8 mouse cellular contexts compared by ENCODE assay signal in genomic region chr17:88598570-88599368, GRCm38 (mm10). TPM values are rescaled to one million over a fixed set of nuclear protein-coding genes. Genes with fewer than 3 reads are reported as not detected.
DNase-seq lines count a peak whose midpoint lies in the region.

No protein-coding gene starts in this region.

- H3K27ac ChIP-seq in brown adipose tissue, adult 24 weeks (replicated peaks; ENCODE audit: low read depth, low read length), result peak overlapping the region; percentile 35
- H3K27ac ChIP-seq in hindbrain, embryonic 10.5 days, result peak overlapping the region; percentile 67
- H3K27ac ChIP-seq in midbrain, embryonic 10.5 days (replicated peaks), result 0 out of 2 replicates have a peak overlapping the region, but pooled peaks have one; percentile 0

- peaks cover 16% of the 10 kb centered on the region; the same call in 1 of the 2 replicates for H3K4me1 ChIP-seq in brown adipose tissue, adult 24 weeks (ENCODE audit: control insufficient read depth, insufficient read depth, insufficient read length, low read length)
- H3K4me1 ChIP-seq in hindbrain, embryonic 10.5 days (replicated peaks), result peaks cover 29% of the 10 kb centered on the region
- H3K4me1 ChIP-seq in midbrain, embryonic 10.5 days, result peaks cover 37% of the 10 kb centered on the region

- no peaks in the 10 kb centered on the region for H3K9me3 ChIP-seq in hindbrain, embryonic 10.5 days
- H3K9me3 ChIP-seq in midbrain, embryonic 10.5 days (replicated peaks), result no peaks in the 10 kb centered on the region

- peak overlapping the region; percentile 22 for H3K4me3 ChIP-seq in brown adipose tissue, adult 24 weeks (ENCODE audit: insufficient read depth, low read depth, low read length)
- H3K4me3 ChIP-seq in hindbrain, embryonic 10.5 days, result peak overlapping the region; percentile 66
- peak overlapping the region; percentile 68; the same call in 1 of the 2 replicates for H3K4me3 ChIP-seq in midbrain, embryonic 10.5 days

- H3K36me3 ChIP-seq in hindbrain, embryonic 10.5 days, result no peaks in the 10 kb centered on the region
- no peaks in the 10 kb centered on the region for H3K36me3 ChIP-seq in midbrain, embryonic 10.5 days

- no peaks in the 10 kb centered on the region for H3K27me3 ChIP-seq in hindbrain, embryonic 10.5 days (ENCODE audit: insufficient read depth, poor library complexity, severe bottlenecking)
- no peaks in the 10 kb centered on the region for H3K27me3 ChIP-seq in midbrain, embryonic 10.5 days (ENCODE audit: low read depth, poor library complexity, severe bottlenecking)

- WGBS in hindbrain, embryonic 10.5 days, result 21% methylated on average over 14 of the region's 14 CpGs
- 22% methylated on average over 14 of the region's 14 CpGs for WGBS in midbrain, embryonic 10.5 days

- DNase-seq in adrenal gland, adult 2 months, result peak; percentile 13
- DNase-seq in adrenal gland, postnatal 10 days, result no peak
- peak; percentile 10 for DNase-seq in hindbrain, embryonic 10.5 days (ENCODE audit: low spot score)
- DNase-seq in midbrain, embryonic 10.5 days (ENCODE audit: low spot score), result no peak
- no peak for DNase-seq in layer of hippocampus, postnatal 36 days
- DNase-seq in yolk sac, embryonic 10.5 days (ENCODE audit: low spot score), result no peak
- DNase-seq in spleen, adult 18-20 months, result no peak

RNA-seq across cellular contexts. Expression of gene Ston1, which starts 1.3 kb away (rescaled TPM):
- total RNA-seq in adrenal gland, adult 2 months (2021), result 10 to 100 TPM; 39.0 to 46.7 TPM
- polyA plus RNA-seq in adrenal gland, adult 2 months (2012; rRNA removed), result 7.8 and 13.6 TPM in 2 replicates
- total RNA-seq in adrenal gland, postnatal 10 days (2021), result 10 to 100 TPM; 25.0 to 25.1 TPM
- 7.0 and 12.5 TPM in 2 replicates for polyA plus RNA-seq in brown adipose tissue, adult 24 weeks (2012; ENCODE audit: insufficient read depth, insufficient read length, missing spikeins)
- 1.4 and 2.3 TPM in 2 replicates for polyA plus RNA-seq in hindbrain, embryonic 10.5 days (2016; fragmentation: Nextera tagmentation; extraction: Ambion mirVana)
- polyA plus RNA-seq in midbrain, embryonic 10.5 days (2016; fragmentation: Nextera tagmentation; extraction: Ambion mirVana), result 1.5 and 1.7 TPM in 2 replicates
- 10 to 100 TPM in 1 of 2 experiments, 1 to 10 TPM in 1; 8.8 to 11.0 TPM for total RNA-seq in layer of hippocampus, postnatal 36 days (2021)

Comparison
In these comparisons a context has a peak if more than half of its experiments do, and no peak if none do; other contexts are left out.
1. DNase-seq: peak in adrenal gland, adult 2 months (single experiment) and hindbrain, embryonic 10.5 days (single experiment); none in adrenal gland, postnatal 10 days (single experiment), midbrain, embryonic 10.5 days (single experiment), layer of hippocampus, postnatal 36 days (0 of 2), yolk sac, embryonic 10.5 days (single experiment) and spleen, adult 18-20 months (0 of 2).
2. H3K27ac ChIP-seq: peak in every context shown above with its lines; median percentile 67 in hindbrain, embryonic 10.5 days; 35 in brown adipose tissue, adult 24 weeks; 0 in midbrain, embryonic 10.5 days.
3. Peak in every context shown above with its lines, with median percentiles within 50 percentile points of each other: H3K4me3 ChIP-seq.